Mouse (Mus musculus) heart, postnatal 14 days (tissue): ENCODE data around the gene Ncaph2. TPM values are rescaled to one million over a fixed set of nuclear protein-coding genes. Genes with fewer than 3 reads are reported as not detected.

Experiments used
- DNase-seq, 2 experiments: peaks; one replicate each; pipeline ENCODE4 v3.0.0; 2021 to 2022
- intact Hi-C: fragments of 180-260 bp; cut with DNase I; formaldehyde crosslinking; loops from one replicate; pipeline ENCODE4 v1.15.1; 2025
- total RNA-seq, 2 experiments: library from RNA; stranded (reverse); gene quantifications; 2 replicates each; pipeline ENCODE4 v1.2.3; 2021

Ncaph2 gene
- total RNA-seq, 2 experiments from 2014 or later = 56.0 to 64.7 TPM

GRCm38 (mm10) chr15:89336422-89336821 lies 19.1 kb upstream of the Ncaph2 start:
- DNase-seq = no peak
- intact Hi-C loops = no loop called here

- no peak for DNase-seq
- intact Hi-C loops = no loop called here
Observed at GRCm38 (mm10) chr15:89339696-89340095, 15.8 kb upstream of the Ncaph2 start.

GRCm38 (mm10) chr15:89340136-89340535 lies 15.4 kb upstream of the Ncaph2 start:
- no peak for DNase-seq
- intact Hi-C loops = no loop called here

GRCm38 (mm10) chr15:89341678-89342077 lies 13.8 kb upstream of the Ncaph2 start:
- intact Hi-C loops = no loop called here
- no peak for DNase-seq

GRCm38 (mm10) chr15:89343325-89343724 lies 12.2 kb upstream of the Ncaph2 start:
- intact Hi-C loops = no loop called here
- DNase-seq = no peak

GRCm38 (mm10) chr15:89350447-89350846 lies 5.1 kb upstream of the Ncaph2 start:
- intact Hi-C loops = loop anchor here (10.0 kb wide), 1 partner anchor 226 kb away; the partner anchor contains the start of genes Hdac10 and Tubgcp6
- DNase-seq = peak in 1 of 2 experiments; percentile 24

- intact Hi-C loops = loop anchor here (10.0 kb wide), 1 partner anchor 227 kb away; the partner anchor contains the start of genes Hdac10 and Tubgcp6
- DNase-seq = no peak
Observed at GRCm38 (mm10) chr15:89351302-89351701, 4.2 kb upstream of the Ncaph2 start.

GRCm38 (mm10) chr15:89352054-89352453 lies 3.5 kb upstream of the Ncaph2 start:
- intact Hi-C loops = loop anchor here (10.0 kb wide), 1 partner anchor 227 kb away; the partner anchor contains the start of genes Hdac10 and Tubgcp6
- no peak for DNase-seq

GRCm38 (mm10) chr15:89352795-89353194 lies 2.7 kb upstream of the Ncaph2 start:
- intact Hi-C loops = loop anchor here (10.0 kb wide), 1 partner anchor 228 kb away; the partner anchor contains the start of genes Hdac10 and Tubgcp6
- DNase-seq = no peak

- no peak for DNase-seq
- intact Hi-C loops = loop anchor here (2.0 to 10.0 kb wide), 2 partner anchors 39 to 229 kb away; partner anchors contain the start of genes Hdac10, Sbf1 and Tubgcp6
Observed at GRCm38 (mm10) chr15:89353837-89354236, 1.7 kb upstream of the Ncaph2 start.

GRCm38 (mm10) chr15:89354455-89354854 lies 1.1 kb upstream of the Ncaph2 start:
- no peak for DNase-seq
- intact Hi-C loops = loop anchor here (2.0 to 10.0 kb wide), 2 partner anchors 40 to 230 kb away; partner anchors contain the start of genes Hdac10, Sbf1 and Tubgcp6

GRCm38 (mm10) chr15:89356372-89356771 lies 853 bp downstream of the Ncaph2 start:
- intact Hi-C loops = loop anchor here (2.0 to 10.0 kb wide), 2 partner anchors 16 to 232 kb away; partner anchors contain the start of genes Hdac10, Sco2 and Tubgcp6
- DNase-seq = peak; percentile 58 to 68

GRCm38 (mm10) chr15:89358784-89359183 lies 3.3 kb downstream of the Ncaph2 start:
- DNase-seq = no peak
- intact Hi-C loops = loop anchor here (10.0 kb wide), 1 partner anchor 234 kb away; the partner anchor contains the start of genes Hdac10 and Tubgcp6

- intact Hi-C loops = no loop called here
- DNase-seq = no peak
Observed at GRCm38 (mm10) chr15:89363051-89363450, 7.5 kb downstream of the Ncaph2 start.

- no peak for DNase-seq
- intact Hi-C loops = no loop called here
Observed at GRCm38 (mm10) chr15:89365141-89365551, 9.6 kb downstream of the Ncaph2 start.

GRCm38 (mm10) chr15:89372068-89372467 lies 16.5 kb downstream of the Ncaph2 start:
- DNase-seq = no peak
- intact Hi-C loops = loop anchor here (2.0 to 5.0 kb wide), 3 partner anchors 15 to 215 kb away; partner anchors contain the start of gene Sbf1

GRCm38 (mm10) chr15:89372536-89372935 lies 17.0 kb downstream of the Ncaph2 start:
- intact Hi-C loops = loop anchor here (2.0 to 5.0 kb wide), 3 partner anchors 16 to 215 kb away; partner anchors contain the start of gene Sbf1
- DNase-seq = no peak

GRCm38 (mm10) chr15:89373027-89373761 lies 17.7 kb downstream of the Ncaph2 start:
- intact Hi-C loops = loop anchor here (2.0 to 5.0 kb wide), 3 partner anchors 16 to 214 kb away; partner anchors contain the start of gene Sbf1
- DNase-seq = peak; percentile 86 to 87

- peak; percentile 95 to 98 for DNase-seq
- intact Hi-C loops = loop anchor here (2.0 to 5.0 kb wide), 3 partner anchors 17 to 213 kb away; partner anchors contain the start of gene Sbf1
Observed at GRCm38 (mm10) chr15:89373762-89374248, 18.3 kb downstream of the Ncaph2 start, which contains the start of gene Sco2. TSS of gene Sco2 (minus strand) at chr15:89373846.

- DNase-seq = no peak
- intact Hi-C loops = loop anchor here (5.0 kb wide), 2 partner anchors 57 to 213 kb away; partner anchors contain the start of gene Sbf1
Observed at GRCm38 (mm10) chr15:89374340-89374739, 18.8 kb downstream of the Ncaph2 start.
